Mouse (Mus musculus): ENCODE data around the gene Plekha6. TPM values are rescaled to one million over a fixed set of nuclear protein-coding genes. Genes with fewer than 3 reads are reported as not detected.

Gene Plekha6
- total and polyA plus RNA-seq, 3 experiments = 11.8 to 28.5 TPM; not detected in 1

DNA sequence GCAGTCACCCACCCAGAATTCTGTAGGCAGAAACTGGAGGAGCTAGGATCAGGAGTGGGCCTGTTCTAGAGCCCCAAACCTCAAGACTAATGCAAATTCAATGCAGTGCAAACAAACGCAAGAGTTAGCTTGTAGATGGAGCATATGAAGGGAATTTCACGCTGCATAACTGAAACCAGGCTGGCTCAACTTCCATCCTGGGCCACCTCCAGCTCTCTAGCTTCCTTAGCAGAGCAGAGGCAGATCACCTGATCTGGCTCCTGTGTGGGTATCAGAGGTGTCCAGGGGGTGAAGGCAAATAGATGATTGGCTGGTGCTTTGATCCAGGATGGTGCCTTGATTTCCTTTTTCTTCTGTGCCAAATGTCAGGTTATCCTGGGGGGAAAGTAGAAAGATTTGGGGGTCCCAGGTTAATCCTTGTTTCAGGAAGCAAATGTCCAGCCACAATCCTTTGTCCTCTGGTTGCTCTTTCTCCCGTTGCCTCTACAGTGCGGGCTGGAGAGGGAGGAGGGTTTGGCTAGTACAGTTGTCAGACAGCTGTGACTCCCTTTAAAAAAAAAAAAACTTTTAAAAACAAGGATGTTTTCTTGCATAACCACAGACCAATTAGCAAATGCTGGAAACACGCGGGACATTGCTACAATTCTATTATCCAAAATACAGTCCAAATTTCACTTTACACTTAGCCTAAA, 75.3 kb downstream of the Plekha6 start:
- DNase-seq (ENCODE audit: low read depth, low spot score) = no peak
- Histone ChIP-seq H3K27me3 (ENCODE audit: control insufficient read depth in 1 of 2, insufficient read depth in 2 of 2, low read length in 2 of 2) (no peaks in the 10 kb centered on the region), H3K4me1 (ENCODE audit: control insufficient read depth in 1 of 2, insufficient read depth in 2 of 2, low read length in 2 of 2) (peaks cover 6 to 20% of the 10 kb centered on the region in 2 experiments), H3K9me3 (replicated peaks; ENCODE audit: insufficient read depth, low read length) (no peaks in the 10 kb centered on the region), H3K9ac (ENCODE audit: control insufficient read depth, low read depth, low read length, poor library complexity, severe bottlenecking) (no peak overlapping the region), H3K27ac (ENCODE audit: control insufficient read depth, low read depth, low read length) (no peak overlapping the region), H3K36me3 (ENCODE audit: control insufficient read depth in 1 of 2, insufficient read depth in 2 of 2, low read length in 2 of 2) (peaks cover 0 to 19% of the 10 kb centered on the region in 2 experiments; a peak in 2 of 4 replicates), H3K79me2 (ENCODE audit: control insufficient read depth, insufficient read depth, low read length, poor library complexity) (no peaks in the 10 kb centered on the region), H3K4me3 (ENCODE audit: control insufficient read depth in 1 of 2, insufficient read depth in 1 of 2, low read depth in 2 of 2, low read length in 2 of 2) (no peak overlapping the region)
- TF ChIP-seq POLR2AphosphoS5 (IDR thresholded peaks at IDR 0.05; ENCODE audit: borderline replicate concordance, low read depth, low read length) = no peak
- TF ChIP-seq HCFC1 (IDR thresholded peaks at IDR 0.05; ENCODE audit: low read depth, low read length) = no peak
- TF ChIP-seq BHLHE40 (IDR thresholded peaks at IDR 0.05; ENCODE audit: borderline replicate concordance, low read depth, low read length) = no peak
- no peak for TF ChIP-seq CHD1 (IDR thresholded peaks at IDR 0.05; ENCODE audit: low read depth, low read length)
- TF ChIP-seq ETS1 (IDR thresholded peaks at IDR 0.05; ENCODE audit: low read depth, low read length) = no peak
- TF ChIP-seq POLR2A (IDR thresholded peaks at IDR 0.05; ENCODE audit: control insufficient read depth in 1 of 2, insufficient read depth in 1 of 2, low read depth in 1 of 2, low read length in 2 of 2, poor library complexity in 1 of 2) = no peak
- no peak for TF ChIP-seq MAFK (IDR thresholded peaks at IDR 0.05; ENCODE audit: borderline replicate concordance, low read depth, low read length)
- no peak for TF ChIP-seq TBP (IDR thresholded peaks at IDR 0.05; ENCODE audit: low read depth, low read length)
- TF ChIP-seq MYB (IDR thresholded peaks at IDR 0.05; ENCODE audit: low read depth, low read length) = no peak
- no peak for TF ChIP-seq MYC (IDR thresholded peaks at IDR 0.05; ENCODE audit: low read depth, low read length)
- no peak for TF ChIP-seq USF2 (IDR thresholded peaks at IDR 0.05; ENCODE audit: borderline replicate concordance in 1 of 2, insufficient read depth in 1 of 2, low read depth in 1 of 2, low read length in 2 of 2)
- no peak for TF ChIP-seq SMC3 (IDR thresholded peaks at IDR 0.05; ENCODE audit: low read depth, low read length)
- TF ChIP-seq ELF1 (IDR thresholded peaks at IDR 0.05; ENCODE audit: low read depth, low read length) = no peak
- no peak for TF ChIP-seq ZC3H11A (IDR thresholded peaks at IDR 0.05; ENCODE audit: low read depth, low read length)
- TF ChIP-seq USF1 (IDR thresholded peaks at IDR 0.05; ENCODE audit: low read depth, low read length) = no peak
- TF ChIP-seq E2F4 (IDR thresholded peaks at IDR 0.05; ENCODE audit: borderline replicate concordance, low read depth, low read length) = no peak
- TF ChIP-seq ZMIZ1 (IDR thresholded peaks at IDR 0.05; ENCODE audit: low read depth, low read length) = no peak
- no peak for TF ChIP-seq KAT2A (conservative IDR thresholded peaks at IDR 0.05; ENCODE audit: low read depth, low read length)
- TF ChIP-seq UBTF (IDR thresholded peaks at IDR 0.05; ENCODE audit: borderline replicate concordance, insufficient read depth, low read depth, low read length) = no peak
- TF ChIP-seq MAZ (IDR thresholded peaks at IDR 0.05; ENCODE audit: low read depth, low read length) = no peak

Data from MEL (cell line).